Mouse (Mus musculus) monocyte, adult 59 days (primary cell): Measurements from ENCODE around the gene Nsl1. TPM values are rescaled to one million over a fixed set of nuclear protein-coding genes. Genes with fewer than 3 reads are reported as not detected.

Experiments
- total RNA-seq, 2 experiments: library from RNA; stranded (reverse); gene quantifications; one replicate each; pipeline ENCODE4 v1.2.4; 2023

Nsl1 gene
- 1 to 10 TPM; 4.1 to 5.0 TPM for total RNA-seq

GRCm38 (mm10) chr1:191062781-191063485 is at the start of gene Nsl1, which contains the start of gene Tatdn3:
Gene Nsl1 (plus strand): TSS chr1:191063012.
Gene Tatdn3 (minus strand): TSS chr1:191062932.

DNA sequence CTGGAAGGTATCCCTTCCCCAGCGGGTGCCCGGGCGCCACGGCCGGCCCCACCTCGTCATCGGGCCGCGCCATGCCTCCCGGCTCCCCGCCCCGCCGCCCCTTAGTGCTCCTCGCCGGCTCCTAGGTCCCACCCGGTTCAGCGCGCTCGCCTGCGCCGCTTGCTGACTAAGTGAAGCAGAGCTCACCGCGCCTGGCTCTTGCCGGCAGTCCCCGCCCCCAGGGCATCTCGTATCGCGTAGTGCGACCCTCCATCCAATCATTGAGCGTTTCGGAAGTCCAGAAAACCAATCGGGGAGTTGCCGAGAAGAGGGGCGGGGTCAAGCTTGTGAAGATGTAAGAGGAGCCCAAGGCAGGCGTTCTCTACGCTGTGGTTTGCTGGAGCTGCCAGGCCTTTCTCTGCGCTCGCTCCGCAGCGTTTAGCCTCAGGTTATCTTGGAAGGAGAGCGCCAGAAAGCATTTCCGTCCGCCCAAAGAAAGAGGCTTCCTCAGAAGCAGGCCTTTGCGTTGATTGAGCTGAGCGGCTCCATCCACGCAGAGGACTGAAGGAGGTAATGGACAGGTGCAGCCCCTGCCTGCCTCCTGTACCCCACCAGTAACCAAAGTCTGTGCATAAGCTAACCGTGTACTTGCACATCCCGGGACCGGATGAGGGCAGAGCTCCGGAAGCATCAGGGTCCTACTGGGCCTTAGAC is 36.6 kb upstream of the Nsl1 start, which contains the start of gene Flvcr1:
Flvcr1 (minus strand) TSS at position 138 of the 693 bp plus-strand sequence.

GRCm38 (mm10) chr1:191036554-191037334 is 26.1 kb upstream of the Nsl1 start, which contains the start of gene Spata45:
Gene Spata45 (plus strand): TSS chr1:191036639.

DNA sequence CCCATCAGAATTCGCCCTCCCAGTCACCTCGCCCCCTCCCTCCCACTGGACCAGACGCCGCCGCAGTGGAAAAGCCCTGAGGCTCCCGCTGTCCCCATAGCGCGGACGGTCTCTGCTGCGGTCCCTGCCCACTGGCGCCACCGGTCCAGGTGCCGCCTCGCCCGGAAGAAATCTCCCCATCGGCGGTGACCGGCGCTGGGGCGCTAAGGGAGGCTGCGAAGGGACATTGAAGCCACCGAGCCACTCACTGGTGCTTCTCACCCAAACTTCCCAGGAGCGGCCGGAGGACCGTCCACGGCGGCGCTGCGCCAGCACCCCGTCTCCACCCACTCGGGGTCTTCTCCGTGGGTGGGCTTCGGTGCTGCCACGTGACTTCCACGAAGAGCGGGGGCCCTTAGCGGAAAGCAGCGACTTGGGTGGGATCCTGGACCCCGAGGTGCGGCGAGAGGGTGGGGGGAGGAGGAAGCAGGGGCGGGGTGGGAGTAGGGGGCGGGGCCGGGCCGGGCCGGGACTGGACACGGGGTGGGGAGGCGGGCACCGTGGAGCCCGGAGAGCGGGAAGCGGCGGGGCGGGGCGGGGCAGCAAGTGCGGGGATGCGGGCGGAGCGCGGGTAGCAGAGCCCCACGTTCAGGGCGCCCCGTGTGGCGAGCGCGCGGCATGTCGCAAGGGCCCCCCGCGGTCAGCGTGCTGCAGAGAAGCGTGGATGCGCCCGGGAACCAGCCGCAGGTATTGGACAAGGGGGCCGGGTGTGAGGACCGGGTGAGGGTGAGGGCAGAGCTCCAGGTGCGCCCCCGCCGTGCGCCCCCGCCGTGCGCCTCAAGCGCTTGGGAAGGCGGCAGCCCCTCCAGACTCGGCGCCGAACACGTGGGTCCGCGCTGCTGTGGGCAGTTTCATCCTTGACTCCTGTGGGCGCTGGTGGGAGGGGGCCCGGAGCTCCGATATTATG is 35.3 kb downstream of the Nsl1 start, which contains the start of gene Batf3:
Batf3 (plus strand) TSS at position 46 of the 946 bp plus-strand sequence.

Other genes with a start within 250 kb of the Nsl1 start
- 10 to 100 TPM; 51.1 to 51.4 TPM for gene Rps6kc1, start 151.2 kb upstream of the Nsl1 start, total RNA-seq
- gene Angel2, start 137.9 kb upstream of the Nsl1 start, total RNA-seq = 10 to 100 TPM; 46.7 to 53.0 TPM
- not detected for gene Vash2, start 83.7 kb upstream of the Nsl1 start, total RNA-seq
- gene Flvcr1, start 36.9 kb upstream of the Nsl1 start, total RNA-seq = 10 to 100 TPM; 60.3 to 72.0 TPM
- not detected for gene Spata45, start 26.4 kb upstream of the Nsl1 start, total RNA-seq
- 10 to 100 TPM; 27.4 to 28.8 TPM for gene Tatdn3, start 80 bp upstream of the Nsl1 start, total RNA-seq
- 10 to 100 TPM; 49.0 to 60.1 TPM for gene Batf3, start 34.8 kb downstream of the Nsl1 start, total RNA-seq
- gene Fam71a, start 101.8 kb downstream of the Nsl1 start, total RNA-seq = 10 to 100 TPM; 31.9 to 35.6 TPM
- gene Atf3, start 155.0 kb downstream of the Nsl1 start, total RNA-seq = 1,000 to 10,000 TPM; 1,653 to 1,782 TPM